Mouse (Mus musculus): ENCODE data around the gene Mrps18b. TPM values are rescaled to one million over a fixed set of nuclear protein-coding genes. Genes with fewer than 3 reads are reported as not detected.
"Not testable (repeated sequence)": the region's sequence is repeated elsewhere in the genome, so short reads cannot be mapped to it uniquely, and the experiment has no call there.

Mrps18b gene
- polyA plus RNA-seq, 1 experiment from 2014 or later = 72.0 TPM

GRCm38 (mm10) chr17:35937700-35938348 lies 21.6 kb upstream of the Mrps18b start:
- Histone ChIP-seq H3K27me3 (ENCODE audit: control insufficient read depth, insufficient read depth, low read length) (no peaks in the 10 kb centered on the region), H3K9me3 (ENCODE audit: control insufficient read depth, low read length) (no peaks in the 10 kb centered on the region), H3K9ac (ENCODE audit: low read length) (no peak overlapping the region), H3K4me2 (ENCODE audit: low read depth) (no peak overlapping the region), H3K27ac (ENCODE audit: low read depth, low read length) (no peak overlapping the region), H3K4me1 (ENCODE audit: control insufficient read depth, insufficient read depth, low read length) (no peaks in the 10 kb centered on the region), H3K36me3 (ENCODE audit: control insufficient read depth, insufficient read depth, low read length) (no peaks in the 10 kb centered on the region), H3K4me3 (ENCODE audit: low read depth, low read length) (no peak overlapping the region)
- 42% methylated on average over 2 of the region's 2 CpGs for WGBS
- ATAC-seq (ENCODE audit: insufficient read depth, low FRiP score, low TSS enrichment) = peak; percentile 61; the same call in 1 of the 2 replicates
- peak; percentile 57 for DNase-seq (ENCODE audit: low spot score)

GRCm38 (mm10) chr17:35935763-35936162 lies 19.6 kb upstream of the Mrps18b start:
- 87% methylated on average over 14 of the region's 14 CpGs for WGBS
- H3K4me2 ChIP-seq (ENCODE audit: low read depth); H3K4me1 ChIP-seq (ENCODE audit: control insufficient read depth, insufficient read depth, low read length); ATAC-seq (ENCODE audit: insufficient read depth, low FRiP score, low TSS enrichment); H3K4me3 ChIP-seq (ENCODE audit: low read depth, low read length); DNase-seq (ENCODE audit: low spot score); H3K9me3 ChIP-seq (ENCODE audit: control insufficient read depth, low read length); H3K27ac ChIP-seq (ENCODE audit: low read depth, low read length); H3K27me3 ChIP-seq (ENCODE audit: control insufficient read depth, insufficient read depth, low read length); H3K9ac ChIP-seq (ENCODE audit: low read length); H3K36me3 ChIP-seq (ENCODE audit: control insufficient read depth, insufficient read depth, low read length): not testable (repeated sequence)

- Histone ChIP-seq H3K4me2 (ENCODE audit: low read depth) (no peak overlapping the region), H3K9ac (ENCODE audit: low read length) (no peak overlapping the region), H3K27ac (ENCODE audit: low read depth, low read length) (no peak overlapping the region), H3K36me3 (ENCODE audit: control insufficient read depth, insufficient read depth, low read length) (peaks cover 24% of the 10 kb centered on the region), H3K9me3 (ENCODE audit: control insufficient read depth, low read length) (no peaks in the 10 kb centered on the region), H3K4me3 (ENCODE audit: low read depth, low read length) (no peak overlapping the region), H3K4me1 (ENCODE audit: control insufficient read depth, insufficient read depth, low read length) (no peaks in the 10 kb centered on the region), H3K27me3 (ENCODE audit: control insufficient read depth, insufficient read depth, low read length) (no peaks in the 10 kb centered on the region)
- no peak for ATAC-seq (ENCODE audit: insufficient read depth, low FRiP score, low TSS enrichment)
- 92% methylated on average over 4 of the region's 4 CpGs for WGBS
- DNase-seq (ENCODE audit: low spot score) = no peak
Observed at GRCm38 (mm10) chr17:35932608-35933007, 16.4 kb upstream of the Mrps18b start.

- DNase-seq (ENCODE audit: low spot score) (no peak), ATAC-seq (ENCODE audit: insufficient read depth, low FRiP score, low TSS enrichment) (no peak)
- no peak overlapping the region for H3K4me3 ChIP-seq (ENCODE audit: low read depth, low read length)
- peaks cover 30% of the 10 kb centered on the region for H3K36me3 ChIP-seq (ENCODE audit: control insufficient read depth, insufficient read depth, low read length)
- H3K4me1 ChIP-seq (ENCODE audit: control insufficient read depth, insufficient read depth, low read length) = no peaks in the 10 kb centered on the region
- no peak overlapping the region for H3K27ac ChIP-seq (ENCODE audit: low read depth, low read length)
- H3K4me2 ChIP-seq (ENCODE audit: low read depth) = no peak overlapping the region
- H3K9me3 ChIP-seq (ENCODE audit: control insufficient read depth, low read length) = no peaks in the 10 kb centered on the region
- no peak overlapping the region for H3K9ac ChIP-seq (ENCODE audit: low read length)
- 96% methylated on average over 12 of the region's 12 CpGs for WGBS
- no peaks in the 10 kb centered on the region for H3K27me3 ChIP-seq (ENCODE audit: control insufficient read depth, insufficient read depth, low read length)
Observed at GRCm38 (mm10) chr17:35930627-35931026, 14.4 kb upstream of the Mrps18b start.

- no peak overlapping the region for H3K4me3 ChIP-seq (ENCODE audit: low read depth, low read length)
- ATAC-seq (ENCODE audit: insufficient read depth, low FRiP score, low TSS enrichment) (no peak), DNase-seq (ENCODE audit: low spot score) (no peak)
- no peak overlapping the region for H3K4me2 ChIP-seq (ENCODE audit: low read depth)
- peaks cover 32% of the 10 kb centered on the region for H3K36me3 ChIP-seq (ENCODE audit: control insufficient read depth, insufficient read depth, low read length)
- no peaks in the 10 kb centered on the region for H3K9me3 ChIP-seq (ENCODE audit: control insufficient read depth, low read length)
- no peaks in the 10 kb centered on the region for H3K4me1 ChIP-seq (ENCODE audit: control insufficient read depth, insufficient read depth, low read length)
- no peak overlapping the region for H3K9ac ChIP-seq (ENCODE audit: low read length)
- no peak overlapping the region for H3K27ac ChIP-seq (ENCODE audit: low read depth, low read length)
- H3K27me3 ChIP-seq (ENCODE audit: control insufficient read depth, insufficient read depth, low read length) = no peaks in the 10 kb centered on the region
- 91% methylated on average over 2 of the region's 2 CpGs for WGBS
Observed at GRCm38 (mm10) chr17:35929534-35929933, 13.3 kb upstream of the Mrps18b start.

GRCm38 (mm10) chr17:35927471-35927870 lies 11.3 kb upstream of the Mrps18b start:
- Histone ChIP-seq H3K4me2 (ENCODE audit: low read depth) (no peak overlapping the region), H3K27ac (ENCODE audit: low read depth, low read length) (no peak overlapping the region), H3K4me1 (ENCODE audit: control insufficient read depth, insufficient read depth, low read length) (no peaks in the 10 kb centered on the region), H3K27me3 (ENCODE audit: control insufficient read depth, insufficient read depth, low read length) (no peaks in the 10 kb centered on the region), H3K9me3 (ENCODE audit: control insufficient read depth, low read length) (no peaks in the 10 kb centered on the region; the same call in 1 of the 2 replicates), H3K4me3 (ENCODE audit: low read depth, low read length) (no peak overlapping the region), H3K9ac (ENCODE audit: low read length) (no peak overlapping the region), H3K36me3 (ENCODE audit: control insufficient read depth, insufficient read depth, low read length) (peaks cover 42% of the 10 kb centered on the region)
- no peak for DNase-seq (ENCODE audit: low spot score)
- 90% methylated on average over 1 of the region's 1 CpGs for WGBS
- no peak for ATAC-seq (ENCODE audit: insufficient read depth, low FRiP score, low TSS enrichment)

- Histone ChIP-seq H3K27me3 (ENCODE audit: control insufficient read depth, insufficient read depth, low read length) (no peaks in the 10 kb centered on the region), H3K4me3 (ENCODE audit: low read depth, low read length) (no peak overlapping the region), H3K36me3 (ENCODE audit: control insufficient read depth, insufficient read depth, low read length) (peaks cover 24% of the 10 kb centered on the region), H3K27ac (ENCODE audit: low read depth, low read length) (no peak overlapping the region), H3K4me2 (ENCODE audit: low read depth) (no peak overlapping the region), H3K9me3 (ENCODE audit: control insufficient read depth, low read length) (no peaks in the 10 kb centered on the region; the same call in 1 of the 2 replicates), H3K9ac (ENCODE audit: low read length) (no peak overlapping the region), H3K4me1 (ENCODE audit: control insufficient read depth, insufficient read depth, low read length) (peaks cover 12% of the 10 kb centered on the region)
- ATAC-seq (ENCODE audit: insufficient read depth, low FRiP score, low TSS enrichment) (no peak), DNase-seq (ENCODE audit: low spot score) (no peak)
- WGBS = 92% methylated on average over 4 of the region's 4 CpGs
Observed at GRCm38 (mm10) chr17:35923281-35923680, 7.1 kb upstream of the Mrps18b start.

GRCm38 (mm10) chr17:35922566-35922965 lies 6.4 kb upstream of the Mrps18b start:
- H3K9me3 ChIP-seq (ENCODE audit: control insufficient read depth, low read length) = no peaks in the 10 kb centered on the region; the same call in 1 of the 2 replicates
- H3K9ac ChIP-seq (ENCODE audit: low read length) = no peak overlapping the region
- no peak overlapping the region for H3K4me3 ChIP-seq (ENCODE audit: low read depth, low read length)
- no peaks in the 10 kb centered on the region for H3K27me3 ChIP-seq (ENCODE audit: control insufficient read depth, insufficient read depth, low read length)
- WGBS = 89% methylated on average over 3 of the region's 3 CpGs
- H3K36me3 ChIP-seq (ENCODE audit: control insufficient read depth, insufficient read depth, low read length) = peaks cover 19% of the 10 kb centered on the region
- ATAC-seq (ENCODE audit: insufficient read depth, low FRiP score, low TSS enrichment) = no peak
- H3K4me2 ChIP-seq (ENCODE audit: low read depth) = no peak overlapping the region
- H3K27ac ChIP-seq (ENCODE audit: low read depth, low read length) = no peak overlapping the region
- no peak for DNase-seq (ENCODE audit: low spot score)
- H3K4me1 ChIP-seq (ENCODE audit: control insufficient read depth, insufficient read depth, low read length) = peaks cover 12% of the 10 kb centered on the region

GRCm38 (mm10) chr17:35921710-35922109 lies 5.5 kb upstream of the Mrps18b start:
- no peak for ATAC-seq (ENCODE audit: insufficient read depth, low FRiP score, low TSS enrichment)
- 92% methylated on average over 4 of the region's 4 CpGs for WGBS
- Histone ChIP-seq H3K4me3 (ENCODE audit: low read depth, low read length) (no peak overlapping the region), H3K27me3 (ENCODE audit: control insufficient read depth, insufficient read depth, low read length) (no peaks in the 10 kb centered on the region), H3K9ac (ENCODE audit: low read length) (no peak overlapping the region), H3K4me1 (ENCODE audit: control insufficient read depth, insufficient read depth, low read length) (peaks cover 12% of the 10 kb centered on the region), H3K4me2 (ENCODE audit: low read depth) (no peak overlapping the region), H3K9me3 (ENCODE audit: control insufficient read depth, low read length) (no peaks in the 10 kb centered on the region; the same call in 1 of the 2 replicates), H3K36me3 (ENCODE audit: control insufficient read depth, insufficient read depth, low read length) (peaks cover 18% of the 10 kb centered on the region), H3K27ac (ENCODE audit: low read depth, low read length) (no peak overlapping the region)
- DNase-seq (ENCODE audit: low spot score) = no peak

Data from neural tube, embryonic 11.5 days (tissue).